In genomic region chr5:41697958-41698357, GRCm38 (mm10) we compare ENCODE assay signal across 15 mouse cellular contexts. TPM values are rescaled to one million over a fixed set of nuclear protein-coding genes. Genes with fewer than 3 reads are reported as not detected.
DNase-seq lines count a peak whose midpoint lies in the region; ATAC-seq and TF ChIP-seq lines count a peak whose summit lies in the region.
"Had no signal": no experiment of that assay in that cellular context is flagged by ENCODE, and none has a peak within 500 bp of the region (broad histone marks: within the 10 kb centered on the region; RNA-seq: fewer than 3 reads in every experiment).

No protein-coding gene starts in this region.

- H3K4me3 ChIP-seq in intestine, postnatal 0 days (ENCODE audit: low read depth, low read length) = no peak overlapping the region
- no peak overlapping the region for H3K4me3 ChIP-seq in intestine, embryonic 15.5 days (replicated peaks)
- H3K4me3 ChIP-seq in midbrain, postnatal 0 days (ENCODE audit: low read depth, low read length) = no peak overlapping the region
- no peak overlapping the region for H3K4me3 ChIP-seq in midbrain, embryonic 15.5 days
- H3K4me3 ChIP-seq: heart, embryonic 15.5 days; liver, embryonic 12.5 days had no signal

- H3K4me1 ChIP-seq in intestine, postnatal 0 days (replicated peaks; ENCODE audit: control insufficient read depth, insufficient read depth, low read length) = no peaks in the 10 kb centered on the region
- H3K4me1 ChIP-seq in intestine, embryonic 15.5 days (replicated peaks) = no peaks in the 10 kb centered on the region
- no peaks in the 10 kb centered on the region for H3K4me1 ChIP-seq in midbrain, postnatal 0 days (ENCODE audit: insufficient read depth, low read length)
- no peaks in the 10 kb centered on the region for H3K4me1 ChIP-seq in midbrain, embryonic 15.5 days
- H3K4me1 ChIP-seq: heart, embryonic 15.5 days; liver, embryonic 12.5 days had no signal

- no peaks in the 10 kb centered on the region for H3K27me3 ChIP-seq in intestine, postnatal 0 days (replicated peaks; ENCODE audit: control insufficient read depth, insufficient read depth, low read length)
- H3K27me3 ChIP-seq in intestine, embryonic 15.5 days (replicated peaks) = no peaks in the 10 kb centered on the region
- H3K27me3 ChIP-seq in midbrain, postnatal 0 days (ENCODE audit: insufficient read depth, low read length) = no peaks in the 10 kb centered on the region
- no peaks in the 10 kb centered on the region for H3K27me3 ChIP-seq in midbrain, embryonic 15.5 days (replicated peaks)
- H3K27me3 ChIP-seq: heart, embryonic 15.5 days; liver, embryonic 12.5 days had no signal

- no peaks in the 10 kb centered on the region for H3K9me3 ChIP-seq in intestine, postnatal 0 days (ENCODE audit: control insufficient read depth)
- H3K9me3 ChIP-seq in intestine, embryonic 15.5 days = no peaks in the 10 kb centered on the region
- no peaks in the 10 kb centered on the region for H3K9me3 ChIP-seq in midbrain, postnatal 0 days (ENCODE audit: low read length)
- no peaks in the 10 kb centered on the region for H3K9me3 ChIP-seq in midbrain, embryonic 15.5 days
- H3K9me3 ChIP-seq: heart, embryonic 15.5 days; liver, embryonic 12.5 days had no signal

- H3K9ac ChIP-seq in intestine, postnatal 0 days (ENCODE audit: low read depth, low read length) = no peak overlapping the region
- no peak overlapping the region for H3K9ac ChIP-seq in intestine, embryonic 15.5 days
- H3K9ac ChIP-seq in midbrain, postnatal 0 days (replicated peaks; ENCODE audit: low read length, poor library complexity, severe bottlenecking) = no peak overlapping the region
- H3K9ac ChIP-seq in midbrain, embryonic 15.5 days = no peak overlapping the region
- H3K9ac ChIP-seq: heart, embryonic 15.5 days; liver, embryonic 12.5 days had no signal

- no peak overlapping the region for H3K4me2 ChIP-seq in intestine, postnatal 0 days (replicated peaks; ENCODE audit: low read depth)
- H3K4me2 ChIP-seq in intestine, embryonic 15.5 days (replicated peaks) = no peak overlapping the region
- no peak overlapping the region for H3K4me2 ChIP-seq in midbrain, postnatal 0 days (ENCODE audit: low read depth, low read length, poor library complexity, severe bottlenecking)
- H3K4me2 ChIP-seq in midbrain, embryonic 15.5 days = no peak overlapping the region
- H3K4me2 ChIP-seq: heart, embryonic 15.5 days; liver, embryonic 12.5 days had no signal

- no peak overlapping the region for H3K27ac ChIP-seq in intestine, postnatal 0 days (ENCODE audit: low read depth, low read length)
- H3K27ac ChIP-seq in intestine, embryonic 15.5 days = no peak overlapping the region
- no peak overlapping the region for H3K27ac ChIP-seq in midbrain, postnatal 0 days (ENCODE audit: low read depth, low read length)
- H3K27ac ChIP-seq in midbrain, embryonic 15.5 days = no peak overlapping the region
- H3K27ac ChIP-seq: heart, embryonic 15.5 days; liver, embryonic 12.5 days had no signal

- peak; percentile 23 for DNase-seq in embryo, embryonic 10 days (ENCODE audit: low spot score)
- DNase-seq in embryo, embryonic 11 days = no peak
- DNase-seq in midbrain, postnatal 0 days (ENCODE audit: low spot score) = no peak
- no peak for DNase-seq in Muller cell, postnatal 12 days (ENCODE audit: inconsistent ontology term)
- DNase-seq: adrenal gland, postnatal 25 days; cerebellum, adult 11 months; gastrocnemius, postnatal 14 days; right cerebral cortex, postnatal 25 days; thymus, postnatal 25 days had no signal

- TF ChIP-seq CTCF in intestine, postnatal 0 days (IDR thresholded peaks at IDR 0.05; ENCODE audit: low read depth) = peak; percentile 59
- peak; percentile 33; the same call in 1 of the 2 replicates for TF ChIP-seq CTCF in midbrain, postnatal 0 days (IDR thresholded peaks at IDR 0.05)

- ATAC-seq in intestine, postnatal 0 days = no peak
- no peak for ATAC-seq in intestine, embryonic 15.5 days
- no peak for ATAC-seq in midbrain, postnatal 0 days (ENCODE audit: low FRiP score)
- ATAC-seq in midbrain, embryonic 15.5 days (replicated peaks) = no peak
- 0 out of 2 replicates have a peak, but pooled peaks have one; percentile 63 for ATAC-seq in megakaryocyte-erythroid progenitor cell, adult 5-6 weeks (replicated peaks; ENCODE audit: low FRiP score, low TSS enrichment, poor library complexity, severe bottlenecking)
- ATAC-seq: liver, embryonic 12.5 days had no signal

- no peaks in the 10 kb centered on the region for H3K36me3 ChIP-seq in intestine, postnatal 0 days (ENCODE audit: control insufficient read depth, insufficient read depth)
- H3K36me3 ChIP-seq in intestine, embryonic 15.5 days = no peaks in the 10 kb centered on the region
- no peaks in the 10 kb centered on the region for H3K36me3 ChIP-seq in midbrain, postnatal 0 days (ENCODE audit: insufficient read depth, low read length)
- H3K36me3 ChIP-seq in midbrain, embryonic 15.5 days (replicated peaks) = no peaks in the 10 kb centered on the region
- H3K36me3 ChIP-seq: heart, embryonic 15.5 days; liver, embryonic 12.5 days had no signal

RNA-seq across cellular contexts. Expression of gene Rab28, which starts 10.0 kb away (rescaled TPM):
- polyA plus RNA-seq in intestine, postnatal 0 days (2015; fragmentation: Nextera tagmentation; extraction: Ambion mirVana) = 40.8 and 43.4 TPM in 2 replicates
- 55.5 and 58.8 TPM in 2 replicates for polyA plus RNA-seq in intestine, embryonic 15.5 days (2015; fragmentation: Nextera tagmentation; extraction: Ambion mirVana)
- total RNA-seq in midbrain, postnatal 0 days (2014; rRNA removed) = 51.4 and 60.7 TPM in 2 replicates
- polyA plus RNA-seq in midbrain, postnatal 0 days (2015; fragmentation: Nextera tagmentation; extraction: Ambion mirVana) = 39.6 and 43.4 TPM in 2 replicates
- polyA plus RNA-seq in midbrain, embryonic 15.5 days (2015; fragmentation: Nextera tagmentation; extraction: Ambion mirVana) = 64.4 and 66.4 TPM in 2 replicates
- total RNA-seq in megakaryocyte-erythroid progenitor cell, adult 5-6 weeks (2014; fragmentation: Nextera tagmentation) = 19.2 and 22.5 TPM in 2 replicates
- total RNA-seq in megakaryocyte-erythroid progenitor cell, adult 5-6 weeks (2017) = 20.0 and 22.3 TPM in 2 replicates
